Mouse (Mus musculus) monocyte, adult 5-6 weeks (primary cell): Measurements from ENCODE around the gene Arl5a. TPM values are rescaled to one million over a fixed set of nuclear protein-coding genes. Genes with fewer than 3 reads are reported as not detected.

Experiments
- ATAC-seq: fragments of 153-309, 156-312 bp; replicated peaks from 2 replicates; pipeline ENCODE4 v1.8.0; 2017; ENCODE audit warnings: mild to moderate bottlenecking; ENCODE audit not compliant: low TSS enrichment, insufficient number of reproducible peaks, severe bottlenecking, poor library complexity, low FRiP score
- total RNA-seq: library from RNA; stranded (forward); fragments of 200-1000, 200-491, 200-594 nt; gene quantifications from 3 replicates; pipeline ENCODE4 v1.2.3, GENCODE M21; 2017

The Arl5a gene
- total RNA-seq, 1 experiment from 2014 or later: 66.3 TPM

GRCm38 (mm10) chr2:52372080-52372479 is 52.6 kb downstream of the Arl5a start:
- no peak for ATAC-seq

- ATAC-seq: no peak
Measured at GRCm38 (mm10) chr2:52371066-52371465, 53.6 kb downstream of the Arl5a start.

- ATAC-seq: no peak
Measured at GRCm38 (mm10) chr2:52369622-52370021, 55.1 kb downstream of the Arl5a start.

- ATAC-seq: no peak
Measured at GRCm38 (mm10) chr2:52367665-52368064, 57.0 kb downstream of the Arl5a start.

GRCm38 (mm10) chr2:52367248-52367647 is 57.5 kb downstream of the Arl5a start:
- ATAC-seq: no peak

- no peak for ATAC-seq
Measured at GRCm38 (mm10) chr2:52361086-52361485, 63.6 kb downstream of the Arl5a start.

- ATAC-seq: no peak
Measured at GRCm38 (mm10) chr2:52359722-52360121, 65.0 kb downstream of the Arl5a start.

GRCm38 (mm10) chr2:52358156-52358555 is 66.5 kb downstream of the Arl5a start:
- no peak for ATAC-seq

- no peak for ATAC-seq
Measured at GRCm38 (mm10) chr2:52351029-52351428, 73.7 kb downstream of the Arl5a start.

Other genes with a start within 250 kb of the Arl5a start
- 0.10 to 1.5 TPM (median 0.53 TPM) in 3 replicates for gene Neb, start 46.4 kb downstream of the Arl5a start, total RNA-seq